Mouse (Mus musculus) neural tube, embryonic 12.5 days (tissue): ENCODE results near the gene Cdc34b. TPM values are rescaled to one million over a fixed set of nuclear protein-coding genes. Genes with fewer than 3 reads are reported as not detected.

Experiments used
- polyA plus RNA-seq: library from polyadenylated mRNA; unstranded; fragments of >200 nt; fragmentation: Nextera tagmentation; extraction: Ambion mirVana; gene quantifications from 2 replicates; pipeline ENCODE4 v1.2.1, GENCODE M21; 2016

Gene Cdc34b
- polyA plus RNA-seq, 1 experiment from 2014 or later = not detected

Other genes with a start within 250 kb of the Cdc34b start
- 0.43 and 0.62 TPM in 2 replicates for gene Epn3, start 241.8 kb upstream of the Cdc34b start, polyA plus RNA-seq
- 1.8 and 2.5 TPM in 2 replicates for gene Mycbpap, start 220.0 kb upstream of the Cdc34b start, polyA plus RNA-seq
- 3.8 and 4.1 TPM in 2 replicates for gene Rsad1, start 192.5 kb upstream of the Cdc34b start, polyA plus RNA-seq
- gene Chad, start 176.7 kb upstream of the Cdc34b start, polyA plus RNA-seq = 1.3 and 1.5 TPM in 2 replicates
- 2.6 and 3.7 TPM in 2 replicates for gene Acsf2, start 139.9 kb upstream of the Cdc34b start, polyA plus RNA-seq
- 201 and 203 TPM in 2 replicates for gene Lrrc59, start 112.0 kb upstream of the Cdc34b start, polyA plus RNA-seq
- gene Mrpl27, start 88.0 kb upstream of the Cdc34b start, polyA plus RNA-seq = 128 and 134 TPM in 2 replicates
- 19.8 and 23.0 TPM in 2 replicates for gene Eme1, start 87.8 kb upstream of the Cdc34b start, polyA plus RNA-seq
- gene Xylt2, start 64.3 kb upstream of the Cdc34b start, polyA plus RNA-seq = 18.5 and 19.5 TPM in 2 replicates
- 0.15 TPM in 1 of 2 replicates, not detected in the other for gene Gm11541, start 37.3 kb upstream of the Cdc34b start, polyA plus RNA-seq
- not detected in 2 replicates for gene Tmem92, start 40.9 kb downstream of the Cdc34b start, polyA plus RNA-seq
- gene Col1a1, start 194.4 kb downstream of the Cdc34b start, polyA plus RNA-seq = 209 and 219 TPM in 2 replicates
- gene Hils1, start 225.8 kb downstream of the Cdc34b start, polyA plus RNA-seq = not detected in 2 replicates
- 0.80 and 0.90 TPM in 2 replicates for gene Sgca, start 234.5 kb downstream of the Cdc34b start, polyA plus RNA-seq
- 18.2 and 19.7 TPM in 2 replicates for gene Ppp1r9b, start 249.3 kb downstream of the Cdc34b start, polyA plus RNA-seq